Mouse (Mus musculus) B cell, adult 2 months (primary cell): ENCODE measurements around the gene Ctps2.

Source experiments
- DNase-seq, 2 experiments: peaks; one replicate each; pipeline ENCODE4 v3.0.0; 2022

The Ctps2 gene

DNA sequence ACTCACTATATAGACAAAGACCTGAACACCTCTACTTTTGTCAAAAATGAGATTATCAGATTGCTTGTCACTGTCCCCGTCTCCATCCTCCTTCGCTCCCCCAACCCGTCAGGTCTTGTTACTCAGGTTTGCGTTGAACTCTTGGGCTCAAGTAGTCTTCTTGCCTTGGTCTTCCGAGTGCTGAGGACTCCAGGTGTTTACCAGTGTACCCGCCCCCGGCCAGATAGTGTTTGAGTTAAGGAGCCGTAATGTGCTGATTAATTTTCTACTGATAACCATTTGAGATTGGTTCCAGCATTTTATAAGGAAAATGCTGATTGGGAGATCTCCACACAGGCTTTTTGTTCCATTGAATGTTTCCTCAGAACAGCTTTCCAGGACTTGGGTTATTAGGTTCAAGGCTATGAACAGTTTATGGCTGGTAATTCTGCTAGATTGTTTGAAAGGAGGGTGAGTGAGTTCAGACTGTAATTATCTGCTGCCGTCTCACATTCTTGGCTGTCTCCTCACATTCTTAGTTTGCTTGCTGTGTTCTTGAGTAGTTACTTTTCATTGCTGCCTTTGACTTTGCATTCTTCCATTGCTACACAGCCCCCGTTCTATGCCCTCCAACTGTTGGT is 85.9 kb downstream of the Ctps2 start:
- DNase-seq, result no peak

- DNase-seq, result no peak
Observed at GRCm38 (mm10) chrX:162991396-162991795, 90.4 kb downstream of the Ctps2 start.

DNA sequence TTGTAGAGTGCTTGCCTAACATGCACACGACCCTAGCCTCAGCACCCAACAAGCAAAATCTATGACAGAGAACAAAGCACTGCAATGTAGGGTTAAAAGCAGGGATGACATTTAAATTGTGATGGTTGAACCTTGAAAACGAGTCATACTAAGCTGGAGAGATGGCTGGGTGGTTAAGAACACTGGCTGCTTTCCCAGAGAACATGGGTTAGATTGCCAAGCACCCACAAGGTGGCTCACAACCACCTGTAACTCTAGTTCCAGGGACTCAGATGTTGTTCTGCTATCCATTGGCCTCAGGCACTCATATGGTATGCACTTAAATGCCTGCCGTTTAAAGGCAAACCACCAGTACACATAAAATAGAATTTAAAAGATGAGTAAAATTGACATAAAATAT is 91.1 kb downstream of the Ctps2 start:
- DNase-seq, result no peak

DNA sequence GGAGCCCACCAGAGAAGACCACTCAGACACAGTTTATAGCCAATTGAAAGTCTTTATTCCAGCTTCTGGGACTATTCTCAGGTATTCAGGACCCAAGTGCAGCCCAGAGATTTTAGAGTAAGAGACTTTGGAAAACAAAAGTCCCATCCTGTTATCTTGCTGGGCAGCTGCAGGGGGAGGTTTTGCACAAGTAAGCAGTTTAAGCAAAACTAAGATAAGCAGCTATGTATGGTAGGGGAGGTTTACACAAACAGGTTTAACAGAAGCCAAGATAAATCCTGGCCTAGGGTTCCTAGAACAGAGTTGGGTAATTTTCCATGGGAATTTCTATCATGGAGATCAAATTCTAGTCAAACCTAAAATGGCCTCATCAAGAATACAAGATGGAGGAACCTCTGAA is 126.8 kb downstream of the Ctps2 start:
- no peak for DNase-seq

- no peak for DNase-seq
Observed at GRCm38 (mm10) chrX:163038767-163039166, 137.7 kb downstream of the Ctps2 start.

- DNase-seq, result no peak
Observed at GRCm38 (mm10) chrX:163042771-163043170, 141.7 kb downstream of the Ctps2 start.

- no peak for DNase-seq
Observed at GRCm38 (mm10) chrX:163063936-163064335, 162.9 kb downstream of the Ctps2 start.
